Mouse (Mus musculus): ENCODE data around the gene Scml4. TPM values are rescaled to one million over a fixed set of nuclear protein-coding genes. Genes with fewer than 3 reads are reported as not detected.

The Scml4 gene
- polyA plus RNA-seq, 1 experiment, result 32.9 TPM

DNA sequence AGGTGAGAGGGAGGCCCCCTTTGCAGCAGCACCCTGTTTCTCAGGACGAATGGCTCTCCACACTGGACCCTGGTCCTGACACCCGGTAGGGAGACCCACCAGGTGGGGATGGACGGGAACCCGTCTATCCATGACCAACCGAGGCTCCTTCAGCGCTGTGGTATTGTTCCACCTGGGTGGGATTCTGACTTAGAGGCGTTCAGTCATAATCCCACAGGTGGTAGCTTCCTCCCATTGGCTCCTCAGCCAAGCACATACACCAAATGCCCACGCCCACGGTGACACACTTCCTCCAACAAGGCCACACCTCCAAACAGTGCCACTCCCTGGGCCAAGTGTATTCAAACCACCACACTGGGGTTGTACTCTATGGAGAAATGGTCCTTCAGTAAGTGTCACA is 3.6 kb upstream of the Scml4 start:
- H3K27me3 ChIP-seq (ENCODE audit: control insufficient read depth, insufficient read depth, low read length), result no peaks in the 10 kb centered on the region
- no peak for TF ChIP-seq CTCF (IDR thresholded peaks at IDR 0.05; ENCODE audit: borderline replicate concordance, control insufficient read depth, extremely low read depth, insufficient read depth, low read length, poor library complexity)
- no peak for TF ChIP-seq POLR2A (IDR thresholded peaks at IDR 0.05; ENCODE audit: control insufficient read depth, extremely low read depth, insufficient read depth, low read length, poor library complexity)
- no peak overlapping the region for H3K4me3 ChIP-seq (ENCODE audit: control insufficient read depth, insufficient read depth, low read length)
- H3K36me3 ChIP-seq (ENCODE audit: control insufficient read depth, insufficient read depth, low read length), result no peaks in the 10 kb centered on the region
- DNase-seq, result no peak
- WGBS, result 99% methylated on average over 9 of the region's 9 CpGs
- H3K27ac ChIP-seq (ENCODE audit: control insufficient read depth, insufficient read depth, low read length), result no peak overlapping the region
- H3K4me1 ChIP-seq (replicated peaks; ENCODE audit: control insufficient read depth, insufficient read depth, low read length), result peaks cover 6% of the 10 kb centered on the region

DNA sequence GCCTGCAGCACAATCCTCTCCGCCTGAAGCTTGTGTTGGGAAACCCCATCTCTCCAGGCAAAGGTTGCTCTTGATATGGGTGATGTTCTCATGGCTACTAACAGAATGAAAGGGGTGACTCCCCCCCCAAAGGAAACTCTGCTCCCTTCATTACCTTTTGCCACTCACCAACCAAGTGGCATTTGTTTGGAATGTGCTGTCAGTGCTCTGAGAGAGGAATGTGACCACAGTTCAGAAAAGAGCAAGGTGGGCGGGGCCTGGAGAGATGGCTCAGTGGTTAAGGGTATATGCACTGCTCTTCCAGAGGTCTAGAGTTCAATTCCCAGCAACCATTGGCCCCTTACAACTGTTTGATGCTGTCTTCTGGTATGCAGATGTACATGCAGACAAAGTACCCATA is 3.1 kb upstream of the Scml4 start:
- TF ChIP-seq CTCF (IDR thresholded peaks at IDR 0.05; ENCODE audit: borderline replicate concordance, control insufficient read depth, extremely low read depth, insufficient read depth, low read length, poor library complexity) (no peak), POLR2A (IDR thresholded peaks at IDR 0.05; ENCODE audit: control insufficient read depth, extremely low read depth, insufficient read depth, low read length, poor library complexity) (no peak)
- WGBS, result 95% methylated on average over 2 of the region's 2 CpGs
- no peaks in the 10 kb centered on the region for H3K36me3 ChIP-seq (ENCODE audit: control insufficient read depth, insufficient read depth, low read length)
- no peaks in the 10 kb centered on the region for H3K27me3 ChIP-seq (ENCODE audit: control insufficient read depth, insufficient read depth, low read length)
- peaks cover 6% of the 10 kb centered on the region for H3K4me1 ChIP-seq (replicated peaks; ENCODE audit: control insufficient read depth, insufficient read depth, low read length)
- no peak overlapping the region for H3K27ac ChIP-seq (ENCODE audit: control insufficient read depth, insufficient read depth, low read length)
- no peak for DNase-seq
- no peak overlapping the region for H3K4me3 ChIP-seq (ENCODE audit: control insufficient read depth, insufficient read depth, low read length)

DNA sequence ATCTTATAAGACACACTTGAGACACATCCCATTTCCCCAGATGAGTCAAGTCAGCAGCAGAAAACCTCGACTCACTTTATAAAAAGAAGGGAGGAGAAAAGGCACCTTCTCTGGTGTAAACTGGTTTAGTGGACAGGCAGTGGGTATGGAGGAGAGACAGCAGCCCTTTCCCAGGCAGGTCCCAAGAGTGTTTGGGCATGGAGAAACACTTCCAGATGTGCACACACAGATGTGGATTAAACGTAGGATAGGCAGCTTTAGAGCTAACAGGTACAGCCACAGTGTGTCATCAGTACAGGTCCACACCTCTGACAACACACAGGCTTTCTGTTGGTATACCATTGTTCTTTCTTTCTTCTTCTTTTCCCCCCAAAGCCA is 400 bp upstream of the Scml4 start:
- TF ChIP-seq POLR2A (IDR thresholded peaks at IDR 0.05; ENCODE audit: control insufficient read depth, extremely low read depth, insufficient read depth, low read length, poor library complexity) (no peak), CTCF (IDR thresholded peaks at IDR 0.05; ENCODE audit: borderline replicate concordance, control insufficient read depth, extremely low read depth, insufficient read depth, low read length, poor library complexity) (no peak)
- Histone ChIP-seq H3K27me3 (ENCODE audit: control insufficient read depth, insufficient read depth, low read length) (no peaks in the 10 kb centered on the region), H3K36me3 (ENCODE audit: control insufficient read depth, insufficient read depth, low read length) (no peaks in the 10 kb centered on the region), H3K4me3 (ENCODE audit: control insufficient read depth, insufficient read depth, low read length) (no peak overlapping the region), H3K4me1 (replicated peaks; ENCODE audit: control insufficient read depth, insufficient read depth, low read length) (peaks cover 17% of the 10 kb centered on the region), H3K27ac (ENCODE audit: control insufficient read depth, insufficient read depth, low read length) (peak overlapping the region; percentile 56)
- 36% methylated on average over 2 of the region's 2 CpGs for WGBS
- DNase-seq, result no peak

DNA sequence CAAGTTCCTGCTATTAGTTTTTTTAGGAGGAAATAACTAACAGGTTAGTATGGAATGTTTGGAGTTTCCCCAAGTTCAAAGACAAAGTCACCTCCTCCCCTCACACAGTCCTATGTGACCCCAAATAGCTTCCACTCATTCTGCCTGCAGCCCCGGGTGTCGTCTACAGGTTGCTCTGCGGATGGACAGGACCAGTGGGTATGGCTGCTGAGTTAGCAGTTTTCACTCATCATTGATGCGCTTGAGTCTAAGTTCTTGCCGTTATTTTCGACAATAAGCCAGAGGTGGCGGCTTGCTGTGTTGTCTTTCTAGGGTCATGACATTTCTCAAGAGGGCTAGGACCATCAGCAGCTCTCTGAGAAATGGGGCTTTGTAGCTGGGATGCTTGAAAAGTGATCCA is 1.3 kb downstream of the Scml4 start:
- 13% methylated on average over 7 of the region's 7 CpGs for WGBS
- no peaks in the 10 kb centered on the region for H3K27me3 ChIP-seq (ENCODE audit: control insufficient read depth, insufficient read depth, low read length)
- H3K27ac ChIP-seq (ENCODE audit: control insufficient read depth, insufficient read depth, low read length), result peak overlapping the region; percentile 80
- H3K4me1 ChIP-seq (replicated peaks; ENCODE audit: control insufficient read depth, insufficient read depth, low read length), result peaks cover 23% of the 10 kb centered on the region
- peak; percentile 32 for DNase-seq
- no peaks in the 10 kb centered on the region for H3K36me3 ChIP-seq (ENCODE audit: control insufficient read depth, insufficient read depth, low read length)
- peak overlapping the region; percentile 43 for H3K4me3 ChIP-seq (ENCODE audit: control insufficient read depth, insufficient read depth, low read length)
- TF ChIP-seq CTCF (IDR thresholded peaks at IDR 0.05; ENCODE audit: borderline replicate concordance, control insufficient read depth, extremely low read depth, insufficient read depth, low read length, poor library complexity) (no peak), POLR2A (IDR thresholded peaks at IDR 0.05; ENCODE audit: control insufficient read depth, extremely low read depth, insufficient read depth, low read length, poor library complexity) (no peak)

DNA sequence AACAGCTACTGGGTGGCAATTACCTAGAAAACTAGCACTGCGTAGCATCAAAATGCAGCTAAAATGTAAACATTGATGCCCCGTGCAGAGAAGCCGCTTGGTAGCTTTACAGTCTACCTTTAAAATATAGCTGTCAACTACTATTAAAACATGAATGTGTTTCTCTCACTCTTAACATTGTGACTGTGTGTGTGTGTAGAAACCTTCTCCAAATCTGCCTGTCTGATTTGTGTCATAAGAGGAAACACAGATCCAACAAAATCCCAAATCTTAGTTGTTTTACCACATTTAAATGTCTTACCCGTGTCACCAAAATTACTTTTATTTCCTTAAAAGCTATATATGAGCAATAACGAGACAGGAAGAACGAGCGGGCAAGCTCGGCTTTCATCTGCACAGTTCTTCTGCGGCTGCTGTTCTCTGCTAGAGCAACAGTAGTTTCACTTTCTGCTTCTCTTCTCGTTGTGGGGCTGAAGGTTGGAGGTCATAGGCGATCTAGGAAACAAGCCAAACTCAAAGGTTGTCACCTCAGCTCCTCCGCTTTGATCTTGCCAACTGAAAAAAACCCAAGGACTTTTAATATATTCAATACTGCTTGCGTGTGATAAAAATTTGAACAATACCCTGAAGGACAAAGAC is 2.1 kb downstream of the Scml4 start:
- no peak for TF ChIP-seq CTCF (IDR thresholded peaks at IDR 0.05; ENCODE audit: borderline replicate concordance, control insufficient read depth, extremely low read depth, insufficient read depth, low read length, poor library complexity)
- no peak for TF ChIP-seq POLR2A (IDR thresholded peaks at IDR 0.05; ENCODE audit: control insufficient read depth, extremely low read depth, insufficient read depth, low read length, poor library complexity)
- Histone ChIP-seq H3K27me3 (ENCODE audit: control insufficient read depth, insufficient read depth, low read length) (no peaks in the 10 kb centered on the region), H3K27ac (ENCODE audit: control insufficient read depth, insufficient read depth, low read length) (peak overlapping the region; percentile 10; the same call in 1 of the 2 replicates), H3K4me1 (replicated peaks; ENCODE audit: control insufficient read depth, insufficient read depth, low read length) (peaks cover 23% of the 10 kb centered on the region), H3K36me3 (ENCODE audit: control insufficient read depth, insufficient read depth, low read length) (no peaks in the 10 kb centered on the region), H3K4me3 (ENCODE audit: control insufficient read depth, insufficient read depth, low read length) (no peak overlapping the region)
- WGBS, result 6% methylated on average over 13 of the region's 13 CpGs
- DNase-seq, result peak; percentile 69

DNA sequence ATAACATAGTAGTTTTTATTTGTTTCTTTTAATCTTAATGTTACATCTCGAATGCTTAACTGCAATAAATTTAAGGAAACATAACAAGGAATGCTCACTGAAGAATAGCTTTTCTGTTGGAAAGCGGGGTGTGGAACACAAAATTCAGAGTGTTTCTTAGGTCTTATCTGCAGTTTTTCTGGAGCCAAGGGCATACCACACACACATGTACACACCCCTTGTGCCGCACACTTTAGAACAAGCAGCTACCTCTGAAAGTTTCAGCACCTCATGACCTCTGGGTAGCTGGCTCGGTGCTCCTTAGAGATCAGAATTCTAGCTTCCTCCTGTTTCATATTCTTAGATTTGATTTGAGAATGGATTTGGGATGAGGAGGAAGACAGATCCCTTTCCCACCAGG is 2.6 kb downstream of the Scml4 start:
- TF ChIP-seq CTCF (IDR thresholded peaks at IDR 0.05; ENCODE audit: borderline replicate concordance, control insufficient read depth, extremely low read depth, insufficient read depth, low read length, poor library complexity) (no peak), POLR2A (IDR thresholded peaks at IDR 0.05; ENCODE audit: control insufficient read depth, extremely low read depth, insufficient read depth, low read length, poor library complexity) (no peak)
- peak overlapping the region; percentile 71 for H3K27ac ChIP-seq (ENCODE audit: control insufficient read depth, insufficient read depth, low read length)
- 26% methylated on average over 4 of the region's 4 CpGs for WGBS
- H3K4me3 ChIP-seq (ENCODE audit: control insufficient read depth, insufficient read depth, low read length), result no peak overlapping the region
- no peaks in the 10 kb centered on the region for H3K36me3 ChIP-seq (ENCODE audit: control insufficient read depth, insufficient read depth, low read length)
- H3K4me1 ChIP-seq (replicated peaks; ENCODE audit: control insufficient read depth, insufficient read depth, low read length), result peaks cover 27% of the 10 kb centered on the region
- no peak for DNase-seq
- H3K27me3 ChIP-seq (ENCODE audit: control insufficient read depth, insufficient read depth, low read length), result no peaks in the 10 kb centered on the region
